Mouse (Mus musculus) inflammation-experienced regulatory T-cells, adult 16 weeks (primary cell): ENCODE data around the gene Xrcc1. TPM values are rescaled to one million over a fixed set of nuclear protein-coding genes. Genes with fewer than 3 reads are reported as not detected.

ENCODE experiments used
- polyA plus RNA-seq: library from polyadenylated mRNA; unstranded; fragments of 100-300 nt; shearing (Covaris generic); gene quantifications from one replicate; pipeline ENCODE4 v1.2.1, GENCODE M21; 2017

Gene Xrcc1
- polyA plus RNA-seq: 74.3 TPM

GRCm38 (mm10) chr7:24546068-24546614 is at the start of gene Xrcc1, which contains the start of gene Pinlyp:
Xrcc1 (plus strand) TSS chr7:24546289.
Pinlyp (minus strand) TSS chr7:24546118.

GRCm38 (mm10) chr7:24506838-24507725 is 39.0 kb upstream of the Xrcc1 start, which contains the start of gene Zfp428:
Zfp428 (plus strand) TSS chr7:24507006.

GRCm38 (mm10) chr7:24512355-24512754 is 33.7 kb upstream of the Xrcc1 start, which contains the start of gene AC161166.1:
AC161166.1 (minus strand) TSS chr7:24512455.

GRCm38 (mm10) chr7:24530062-24530931 is 15.8 kb upstream of the Xrcc1 start, which contains the start of gene Irgq:
Irgq (plus strand) TSS chr7:24530689.

GRCm38 (mm10) chr7:24587330-24588105 is 41.4 kb downstream of the Xrcc1 start, which contains the start of the genes Ethe1 and Zfp575:
Ethe1 (plus strand) TSS chr7:24587543.
Zfp575 (minus strand) TSS chr7:24587641.

GRCm38 (mm10) chr7:24610144-24610878 is 64.2 kb downstream of the Xrcc1 start, which contains the start of gene Phldb3:
Phldb3 (plus strand) TSS chr7:24610763.

Other genes with a start within 250 kb of the Xrcc1 start
- 28.4 TPM for gene Zfp61, start 245.1 kb upstream of the Xrcc1 start, polyA plus RNA-seq
- 16.9 TPM for gene Zfp94, start 229.6 kb upstream of the Xrcc1 start, polyA plus RNA-seq
- gene Tescl, start 212.4 kb upstream of the Xrcc1 start, polyA plus RNA-seq: not detected
- gene Lypd5, start 197.1 kb upstream of the Xrcc1 start, polyA plus RNA-seq: not detected
- gene Kcnn4, start 176.0 kb upstream of the Xrcc1 start, polyA plus RNA-seq: 174 TPM
- 61.3 TPM for gene Smg9, start 146.7 kb upstream of the Xrcc1 start, polyA plus RNA-seq
- gene Irgc1, start 94.0 kb upstream of the Xrcc1 start, polyA plus RNA-seq: not detected
- gene Plaur, start 83.8 kb upstream of the Xrcc1 start, polyA plus RNA-seq: 0.96 TPM
- gene Cadm4, start 64.3 kb upstream of the Xrcc1 start, polyA plus RNA-seq: not detected
- gene Zfp428, start 39.3 kb upstream of the Xrcc1 start, polyA plus RNA-seq: 1.6 TPM
- gene AC161166.1, start 33.8 kb upstream of the Xrcc1 start, polyA plus RNA-seq: not detected
- 1.2 TPM for gene Irgq, start 15.6 kb upstream of the Xrcc1 start, polyA plus RNA-seq
- gene Pinlyp, start 171 bp upstream of the Xrcc1 start, polyA plus RNA-seq: not detected
- 19.8 TPM for gene Ethe1, start 41.3 kb downstream of the Xrcc1 start, polyA plus RNA-seq
- gene Zfp575, start 41.4 kb downstream of the Xrcc1 start, polyA plus RNA-seq: 0.21 TPM
- gene Phldb3, start 64.5 kb downstream of the Xrcc1 start, polyA plus RNA-seq: 0.89 TPM
- gene Lypd3, start 90.3 kb downstream of the Xrcc1 start, polyA plus RNA-seq: not detected
- gene Tex101, start 130.4 kb downstream of the Xrcc1 start, polyA plus RNA-seq: not detected
- gene BC049730, start 163.0 kb downstream of the Xrcc1 start, polyA plus RNA-seq: not detected
- not detected for gene Gm4763, start 180.6 kb downstream of the Xrcc1 start, polyA plus RNA-seq
- 0.21 TPM for gene Cd177, start 214.0 kb downstream of the Xrcc1 start, polyA plus RNA-seq
- not detected for gene Ceacam10, start 230.9 kb downstream of the Xrcc1 start, polyA plus RNA-seq